Mouse (Mus musculus) CH12.LX (cell line): ENCODE data around the gene Tspan12. TPM values are rescaled to one million over a fixed set of nuclear protein-coding genes. Genes with fewer than 3 reads are reported as not detected.

Experiments used
- DNase-seq: peaks from one replicate; pipeline ENCODE4 v3.0.0-alpha.2; 2013; ENCODE audit errors: extremely low read depth
- H3K27ac ChIP-seq: 2 replicates; pipeline ENCODE4 v1.5.1; 2012; ENCODE audit warnings: low read depth, mild to moderate bottlenecking, control low read depth, moderate library complexity; ENCODE audit not compliant: insufficient read depth
- H3K27me3 ChIP-seq: replicated peaks from 2 replicates; pipeline ENCODE3; 2012; ENCODE audit warnings: inconsistent platforms
- H3K36me3 ChIP-seq, 2 experiments: replicated peaks in 1 of 2; 2 replicates each; pipeline versions ENCODE3 to v1.6.1; 2012; ENCODE audit warnings: inconsistent platforms in 1 of 2, low read length in 1 of 2, mild to moderate bottlenecking in 1 of 2, mixed read lengths in 1 of 2, moderate library complexity in 1 of 2; ENCODE audit not compliant: control insufficient read depth in 1 of 2, insufficient read depth in 1 of 2
- H3K4me1 ChIP-seq, 2 experiments: 2 replicates each; pipeline ENCODE4 v1.6.1; 2012; ENCODE audit warnings: inconsistent platforms in 1 of 2, moderate library complexity in 1 of 2; ENCODE audit not compliant: insufficient read depth in 2 of 2, control insufficient read depth in 1 of 2
- H3K4me2 ChIP-seq: 2 replicates; pipeline ENCODE4 v1.6.1; 2012; ENCODE audit warnings: low read depth, mild to moderate bottlenecking, control low read depth; ENCODE audit not compliant: poor library complexity, insufficient read depth, severe bottlenecking
- H3K4me3 ChIP-seq, 3 experiments: fragments of 150-350 bp in 1 of 3; sonication (generic) in 1 of 3; replicated peaks in 1 of 3; 2 replicates each; pipeline versions ENCODE3 to v1.5.1; 2011 to 2012; ENCODE audit warnings: low read depth in 2 of 3, low read length in 2 of 3, mild to moderate bottlenecking in 2 of 3, moderate library complexity in 2 of 3, control low read depth in 1 of 3, improper control_type of control experiment in 1 of 3, inconsistent platforms in 1 of 3, mixed read lengths in 1 of 3; ENCODE audit not compliant: poor library complexity in 1 of 3
- H3K79me2 ChIP-seq: replicated peaks from 2 replicates; pipeline ENCODE4 v1.6.1; 2012; ENCODE audit warnings: mild to moderate bottlenecking, moderate library complexity; ENCODE audit not compliant: control insufficient read depth, poor library complexity, insufficient read depth, severe bottlenecking; ENCODE audit errors: extremely low read depth
- H3K9ac ChIP-seq: 2 replicates; pipeline ENCODE4 v1.6.1; 2012; ENCODE audit warnings: low read depth, mild to moderate bottlenecking, control low read depth, moderate library complexity; ENCODE audit not compliant: insufficient read depth
- H3K9me3 ChIP-seq: replicated peaks from 2 replicates; pipeline ENCODE3; 2012; ENCODE audit warnings: low read length, inconsistent platforms, mixed read lengths
- CTCF ChIP-seq, 2 experiments: IDR thresholded peaks in 1 of 2; conservative IDR thresholded peaks in 1 of 2; 2 replicates each; pipeline ENCODE4 v1.5.1; 2011 to 2012; ENCODE audit warnings: low read depth in 2 of 2, low read length in 2 of 2, improper control_type of control experiment in 1 of 2, inconsistent platforms in 1 of 2, mild to moderate bottlenecking in 1 of 2, moderate library complexity in 1 of 2
- ETS1 ChIP-seq: conservative IDR thresholded peaks from 2 replicates; pipeline ENCODE4 v1.6.1; 2012; ENCODE audit warnings: low read depth, mild to moderate bottlenecking, inconsistent platforms, low read length, improper control_type of control experiment, moderate library complexity
- HCFC1 ChIP-seq: IDR thresholded peaks from 2 replicates; pipeline ENCODE4 v1.6.1; 2012; ENCODE audit warnings: low read depth, mild to moderate bottlenecking, inconsistent platforms, low read length, improper control_type of control experiment
- JUN ChIP-seq: IDR thresholded peaks from 2 replicates; pipeline ENCODE4 v1.6.1; 2011; ENCODE audit warnings: low read depth, mild to moderate bottlenecking, low read length, improper control_type of control experiment, moderate library complexity; ENCODE audit not compliant: insufficient read depth
- KAT2A ChIP-seq: IDR thresholded peaks from 2 replicates; pipeline ENCODE4 v1.6.1; 2012; ENCODE audit warnings: low read length, improper control_type of control experiment, inconsistent platforms; ENCODE audit not compliant: insufficient replicate concordance
- MAFK ChIP-seq: IDR thresholded peaks from 2 replicates; pipeline ENCODE4 v1.6.1; 2011; ENCODE audit warnings: low read length, improper control_type of control experiment; ENCODE audit not compliant: insufficient replicate concordance
- MAX ChIP-seq: IDR thresholded peaks from 2 replicates; pipeline ENCODE4 v1.6.1; 2011; ENCODE audit warnings: low read length, improper control_type of control experiment
- MEF2A ChIP-seq: IDR thresholded peaks from 2 replicates; pipeline ENCODE4 v1.6.1; 2014; ENCODE audit warnings: low read depth, mild to moderate bottlenecking, inconsistent platforms, low read length, improper control_type of control experiment, borderline replicate concordance
- MYC ChIP-seq: IDR thresholded peaks from 2 replicates; pipeline ENCODE4 v1.6.1; 2011; ENCODE audit warnings: low read depth, mild to moderate bottlenecking, improper control_type of control experiment, low read length
- NELFE ChIP-seq: IDR thresholded peaks from 2 replicates; pipeline ENCODE4 v1.6.1; 2011; ENCODE audit warnings: low read depth, low read length, improper control_type of control experiment
- NRF1 ChIP-seq: IDR thresholded peaks from 2 replicates; pipeline ENCODE4 v1.6.1; 2014; ENCODE audit warnings: low read depth, mild to moderate bottlenecking, inconsistent platforms, low read length, improper control_type of control experiment, moderate library complexity
- PAX5 ChIP-seq: IDR thresholded peaks from 2 replicates; pipeline ENCODE4 v1.6.1; 2012; ENCODE audit warnings: low read length, inconsistent platforms, mixed read lengths
- SIN3A ChIP-seq: IDR thresholded peaks from 2 replicates; pipeline ENCODE4 v1.6.1; 2012; ENCODE audit warnings: low read length, improper control_type of control experiment, inconsistent platforms
- UBTF ChIP-seq: IDR thresholded peaks from 2 replicates; pipeline ENCODE4 v1.6.1; 2012; ENCODE audit warnings: low read depth, mild to moderate bottlenecking, inconsistent platforms, low read length, improper control_type of control experiment, moderate library complexity
- USF1 ChIP-seq: IDR thresholded peaks from 2 replicates; pipeline ENCODE4 v1.6.1; 2014; ENCODE audit warnings: low read depth, mild to moderate bottlenecking, inconsistent platforms, low read length, improper control_type of control experiment
- ZC3H11A ChIP-seq: IDR thresholded peaks from 2 replicates; pipeline ENCODE4 v1.6.1; 2012; ENCODE audit warnings: low read depth, mild to moderate bottlenecking, inconsistent platforms, low read length, improper control_type of control experiment
- ZNF384 ChIP-seq: IDR thresholded peaks from 2 replicates; pipeline ENCODE4 v1.6.1; 2012; ENCODE audit warnings: low read depth, low read length, improper control_type of control experiment, inconsistent platforms
- dilution Hi-C: fragments of 300-500 bp; cut with MboI; formaldehyde crosslinking; loops from 2 replicates; pipeline ENCODE4 v1.14.3; 2020; ENCODE audit warnings: low sequenced_read_pairs; ENCODE audit not compliant: extremely low pct_unique_long_range_greater_than_20kb, extremely low pct_ligation_motif_present
- in situ Hi-C: fragments of 300-500 bp; cut with MboI; formaldehyde crosslinking; loops from 3 replicates; pipeline ENCODE4 v1.14.3; 2019; ENCODE audit warnings: low sequenced_read_pairs, low pct_ligation_motif_present, low pct_unique_long_range_greater_than_20kb, mixed read lengths
- polyA plus RNA-seq: library from polyadenylated mRNA; unstranded; fragments of >175 nt; gene quantifications from 2 replicates; pipeline ENCODE4 v1.2.1, GENCODE M21; 2012; ENCODE audit warnings: low read depth; ENCODE audit not compliant: insufficient read length
- total RNA-seq, 2 experiments: library from RNA; depleted of rRNA; stranded (reverse); fragments of 300-350 nt in 1 of 2; fragments of >200 nt in 1 of 2; gene quantifications; 2 replicates each; pipeline ENCODE4 v1.2.3; 2012 to 2014

The Tspan12 gene
- total and polyA plus RNA-seq, 3 experiments: not detected

DNA sequence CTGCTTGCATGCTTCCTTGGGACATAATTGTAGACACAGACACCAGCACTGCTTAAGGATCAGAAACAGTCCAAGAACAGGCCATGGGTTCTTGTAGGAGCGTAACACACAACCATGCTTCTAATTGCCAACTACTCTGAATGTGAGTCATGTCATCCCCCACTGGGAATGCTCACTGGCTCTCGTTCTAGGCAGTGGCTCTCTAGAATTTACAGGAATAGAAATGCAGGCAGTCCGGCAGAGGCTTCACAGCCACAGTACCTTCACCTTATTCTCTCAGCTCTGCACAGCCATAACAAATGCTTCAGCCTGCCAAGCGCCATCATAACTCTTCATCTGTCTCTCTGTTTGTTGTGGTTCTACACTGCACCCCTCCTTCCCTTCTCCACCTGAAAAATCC is 23.9 kb downstream of the Tspan12 start:
- H3K79me2 ChIP-seq: no peaks in the 10 kb centered on the region
- H3K4me2 ChIP-seq: no peak overlapping the region
- no peaks in the 10 kb centered on the region for H3K27me3 ChIP-seq
- no peak overlapping the region for H3K9ac ChIP-seq
- dilution Hi-C loops: no loop called here
- no peak overlapping the region for H3K4me3 ChIP-seq
- H3K9me3 ChIP-seq: no peaks in the 10 kb centered on the region
- no peaks in the 10 kb centered on the region for H3K36me3 ChIP-seq
- TF ChIP-seq USF1 (no peak), ETS1 (no peak), UBTF (no peak), PAX5 (no peak), ZC3H11A (no peak), MAX (no peak), KAT2A (no peak), MYC (no peak), MEF2A (no peak), SIN3A (no peak)
- H3K27ac ChIP-seq: no peak overlapping the region
- no peak for DNase-seq
- in situ Hi-C loops: no loop called here
- H3K4me1 ChIP-seq: no peaks in the 10 kb centered on the region

DNA sequence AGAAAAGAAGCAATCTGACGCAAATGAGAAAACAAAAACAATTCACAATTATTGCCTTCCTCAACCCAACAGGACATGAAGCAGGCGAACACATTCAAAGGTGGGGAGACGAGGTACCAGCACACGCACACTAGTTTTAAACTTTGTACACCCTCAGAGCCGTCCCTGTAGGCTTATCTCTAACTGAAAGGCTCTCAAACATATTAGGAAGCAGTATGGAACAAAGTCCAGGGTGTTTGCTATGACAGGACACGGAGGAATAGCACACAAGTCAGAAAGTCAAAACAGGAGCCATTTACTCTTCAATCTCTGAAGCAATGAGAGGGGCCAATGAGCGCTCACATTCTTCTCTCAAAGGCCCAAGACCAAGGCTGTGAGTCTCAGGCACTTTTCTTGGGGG is 24.3 kb downstream of the Tspan12 start:
- H3K4me3 ChIP-seq: no peak overlapping the region
- no peak overlapping the region for H3K4me2 ChIP-seq
- no peak for TF ChIP-seq HCFC1
- no peak for TF ChIP-seq NRF1
- no peak for TF ChIP-seq ZNF384
- TF ChIP-seq CTCF (conservative IDR thresholded peaks at IDR 0.05 in 1 of 2, IDR thresholded peaks at IDR 0.05 in 1 of 2; ENCODE audit: low read depth in 2 of 2, low read length in 2 of 2): no peak
- TF ChIP-seq MAFK: no peak
- TF ChIP-seq MEF2A: no peak
- no peak for TF ChIP-seq NELFE
- no peak for TF ChIP-seq JUN
- TF ChIP-seq PAX5: no peak
- TF ChIP-seq ZC3H11A: no peak
- H3K27me3 ChIP-seq: no peaks in the 10 kb centered on the region
- no peak for DNase-seq
- H3K36me3 ChIP-seq: no peaks in the 10 kb centered on the region
- dilution Hi-C loops (no loop called here), in situ Hi-C loops (no loop called here)
- no peaks in the 10 kb centered on the region for H3K9me3 ChIP-seq
- H3K79me2 ChIP-seq: no peaks in the 10 kb centered on the region
- H3K4me1 ChIP-seq: no peaks in the 10 kb centered on the region
- H3K9ac ChIP-seq: no peak overlapping the region
- no peak overlapping the region for H3K27ac ChIP-seq
